Mouse (Mus musculus) heart, adult 2 months (tissue): ENCODE data around the gene Vrk1.

Source experiments
- CTCF ChIP-seq: fragments of 200-600 bp; IDR thresholded peaks from 2 replicates; pipeline ENCODE4 v1.8.1; 2022; ENCODE audit warnings: antibody characterized with exemption, mild to moderate bottlenecking, moderate library complexity
- EP300 ChIP-seq: fragments of 200-500 bp; IDR thresholded peaks from 2 replicates; pipeline ENCODE4 v1.6.1; 2011; ENCODE audit warnings: low read depth, low read length, control low read depth; ENCODE audit not compliant: insufficient read depth
- POLR2A ChIP-seq: fragments of 200-500 bp; IDR thresholded peaks from 2 replicates; pipeline ENCODE4 v1.6.1; 2011; ENCODE audit warnings: mild to moderate bottlenecking, low read depth, low read length, control low read depth; ENCODE audit not compliant: insufficient read depth

- no peak for TF ChIP-seq CTCF
- no peak for TF ChIP-seq EP300
- TF ChIP-seq POLR2A, result no peak
These were observed 27.4 kb upstream of the Vrk1 start for GRCm38 (mm10) chr12:105982598-105982997.
